Mouse (Mus musculus): ENCODE results near the gene Mif. TPM values are rescaled to one million over a fixed set of nuclear protein-coding genes. Genes with fewer than 3 reads are reported as not detected.
A peak's percentile ranks its signal among the peaks of the same experiment; 100 is the strongest.
"Not testable (repeated sequence)": the region's sequence is repeated elsewhere in the genome, so short reads cannot be mapped to it uniquely, and the experiment has no call there.

The Mif gene
- total RNA-seq, 2 experiments from 2014 or later: 674 to 738 TPM

- DNase-seq (ENCODE audit: low spot score in 2 of 2): no peak
These were observed 13.6 kb upstream of the Mif start for GRCm38 (mm10) chr10:75873543-75874170.

DNA sequence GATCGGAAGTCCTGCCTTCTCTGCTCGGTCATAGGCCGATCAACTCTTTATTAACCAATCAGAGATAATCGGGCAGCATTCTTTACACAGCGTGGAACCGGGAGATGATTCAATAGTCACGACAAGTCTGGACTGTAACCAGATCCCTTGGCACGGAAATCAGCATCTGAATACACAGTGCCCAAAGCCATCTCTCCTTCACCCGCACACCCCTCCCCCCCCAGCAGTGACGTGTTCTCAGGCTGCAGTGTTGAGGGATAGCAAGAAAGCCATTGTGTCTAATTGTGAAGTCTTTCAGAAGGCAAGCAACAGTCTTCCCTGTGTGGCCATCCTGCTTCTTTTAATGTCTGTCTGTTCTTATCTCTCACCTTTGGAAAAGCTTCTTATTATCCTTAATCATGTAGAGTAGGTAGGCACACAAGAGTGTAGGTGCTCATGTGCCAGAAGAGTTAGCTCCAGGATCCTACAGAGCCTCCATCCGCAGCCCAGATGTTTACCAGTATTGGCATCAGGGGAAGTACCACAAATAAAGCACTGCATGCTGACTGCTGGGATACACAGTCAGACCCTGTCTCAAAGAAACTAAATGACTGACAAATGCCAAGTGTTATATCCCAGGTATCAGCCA, 13.0 kb upstream of the Mif start:
- DNase-seq (ENCODE audit: low spot score in 2 of 2): peak; percentile 84 to 89

DNA sequence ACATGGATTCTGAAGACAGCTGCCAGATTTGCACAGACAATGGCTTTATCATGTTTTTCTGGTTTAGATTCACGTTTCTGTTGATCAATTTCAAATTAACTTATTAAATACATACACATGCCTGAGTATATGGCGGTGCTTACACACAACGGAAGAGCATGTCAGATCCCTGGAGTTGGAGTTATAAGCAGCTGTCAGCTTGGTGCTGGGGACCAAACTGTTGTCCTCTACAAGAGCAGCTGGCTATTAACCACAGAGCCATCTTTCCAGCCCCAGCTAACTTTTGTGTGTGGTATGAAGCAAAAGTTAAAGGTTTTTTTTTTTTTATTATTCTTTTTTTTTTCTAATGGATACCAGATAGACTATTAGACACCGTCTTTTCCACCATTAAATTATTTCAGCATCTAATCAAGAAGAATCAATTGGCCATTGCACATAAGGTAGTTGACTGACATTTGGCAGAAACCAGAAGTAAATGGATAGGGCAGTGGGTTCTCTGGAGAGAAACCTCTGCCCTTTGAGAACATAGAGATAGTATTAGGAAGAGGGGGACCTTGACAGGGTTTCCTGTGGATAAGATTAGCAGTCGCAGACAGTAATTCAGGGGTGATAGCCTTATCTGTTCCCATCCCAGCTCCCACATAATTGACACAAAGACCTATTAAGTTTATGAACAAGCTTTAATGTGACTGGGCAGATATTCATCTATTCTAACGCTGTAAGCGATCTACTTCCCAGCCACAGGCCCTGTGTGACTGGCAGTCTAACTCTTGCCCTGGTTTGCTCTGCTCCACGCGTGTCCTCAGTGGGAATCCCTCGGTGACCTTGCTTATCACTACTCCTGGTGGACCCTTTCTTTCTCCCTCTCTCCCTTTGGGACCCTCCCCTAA, 12.2 kb upstream of the Mif start:
- no peak for DNase-seq (ENCODE audit: low spot score in 2 of 2)

DNA sequence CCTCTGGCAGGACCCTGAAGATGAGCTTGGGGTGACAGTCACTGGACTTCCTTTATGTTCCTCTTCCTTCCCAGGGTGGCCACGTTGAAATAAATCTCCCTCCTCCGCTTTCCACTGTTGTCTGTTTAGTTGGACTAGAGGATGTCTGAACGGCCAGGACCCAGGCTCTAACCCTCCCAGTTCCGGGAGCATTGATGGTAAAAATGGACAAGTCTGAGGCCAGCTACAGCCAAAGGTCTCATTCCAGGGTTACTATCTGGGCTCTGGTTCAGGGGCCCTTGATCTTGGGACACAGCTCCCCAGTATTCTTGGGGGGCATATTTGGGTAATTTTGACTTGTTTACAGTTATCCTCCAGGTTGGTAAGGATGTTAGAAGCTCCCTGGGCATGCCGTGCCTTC, 1.5 kb upstream of the Mif start:
- DNase-seq (ENCODE audit: low spot score in 2 of 2): no peak

GRCm38 (mm10) chr10:75860746-75861145, 706 bp upstream of the Mif start:
- peak in 1 of 2 experiments; percentile 38 for DNase-seq (ENCODE audit: low spot score in 2 of 2)

DNA sequence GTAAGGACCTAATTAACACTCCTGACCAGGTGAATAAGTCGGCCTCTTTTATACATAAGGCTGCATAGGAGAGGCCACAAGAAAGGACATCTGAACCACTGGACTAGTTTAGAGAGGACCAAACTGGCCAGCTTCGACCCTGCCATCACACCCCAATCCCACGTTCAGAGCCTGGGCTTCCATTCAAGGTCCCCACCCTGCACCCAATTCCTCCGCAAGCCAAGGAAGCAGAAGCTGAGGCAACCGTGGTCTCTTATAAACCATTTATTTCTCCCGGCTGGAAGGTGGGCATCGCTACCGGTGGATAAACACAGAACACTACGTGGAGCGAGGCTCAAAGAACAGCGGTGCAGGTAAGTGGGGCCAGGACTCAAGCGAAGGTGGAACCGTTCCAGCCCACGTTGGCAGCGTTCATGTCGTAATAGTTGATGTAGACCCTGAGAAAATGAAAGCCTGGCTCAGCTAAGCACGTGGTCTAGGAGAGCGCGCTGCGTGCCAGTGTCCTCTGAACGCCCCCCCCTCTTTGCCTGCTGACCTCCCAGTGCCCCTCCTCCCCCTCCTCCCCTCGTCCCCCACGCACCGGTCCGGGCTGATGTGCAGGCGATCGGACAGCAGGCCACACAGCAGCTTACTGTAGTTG, 813 bp downstream of the Mif start:
- DNase-seq (ENCODE audit: low spot score in 2 of 2): peak; percentile 35 to 47

DNA sequence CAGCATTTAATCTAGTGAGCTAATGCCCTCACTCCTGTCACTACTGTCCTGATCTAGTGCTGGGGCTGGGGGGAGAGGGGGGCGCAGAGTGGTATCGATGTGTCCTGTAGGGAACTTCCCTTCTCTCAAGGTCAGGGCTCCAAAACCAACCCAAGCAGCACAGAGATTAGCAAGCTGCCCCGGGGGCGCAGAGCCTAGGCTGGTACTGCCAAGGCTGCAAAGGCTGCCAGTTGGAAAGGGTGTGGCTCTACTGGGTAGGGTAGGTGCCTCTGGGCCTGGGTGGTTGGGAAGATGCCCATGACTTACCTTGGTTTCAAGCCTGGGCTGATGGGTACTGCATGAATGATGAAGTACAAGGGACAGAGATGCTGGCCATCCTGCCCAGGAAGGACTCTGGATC, 2.4 kb downstream of the Mif start:
- DNase-seq (ENCODE audit: low spot score in 2 of 2): no peak

GRCm38 (mm10) chr10:75856976-75857375, 3.1 kb downstream of the Mif start:
- no peak for DNase-seq (ENCODE audit: low spot score in 2 of 2)

GRCm38 (mm10) chr10:75856155-75856907, 3.7 kb downstream of the Mif start:
- DNase-seq (ENCODE audit: low spot score in 2 of 2): no peak

DNA sequence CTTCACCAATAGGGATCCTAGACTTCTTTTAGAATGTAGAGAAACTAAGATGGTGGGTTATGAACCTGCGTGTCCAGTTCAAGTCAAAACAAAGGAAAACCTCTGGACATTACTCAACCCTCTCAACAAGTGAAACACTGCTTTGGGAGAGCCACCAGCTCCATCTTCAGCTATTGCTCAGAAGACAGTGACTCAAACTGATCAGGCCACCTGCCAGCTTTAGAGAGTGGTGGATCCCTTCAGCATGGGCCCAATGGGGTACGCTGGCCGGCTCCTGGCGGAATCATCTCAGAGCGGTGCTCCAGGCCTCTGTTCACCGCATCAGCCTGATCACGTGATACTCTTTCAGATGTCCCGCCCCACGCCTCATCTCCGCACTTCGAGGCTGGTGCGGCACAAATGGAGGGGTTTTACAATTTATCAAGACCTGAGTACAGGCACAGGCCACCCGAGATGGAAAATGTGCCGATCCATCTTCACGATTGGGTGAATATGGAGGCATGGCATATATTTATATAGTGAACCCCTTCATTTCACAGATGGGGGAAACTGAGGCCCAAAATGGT, 4.5 kb downstream of the Mif start:
- no peak for DNase-seq (ENCODE audit: low spot score in 2 of 2)

DNA sequence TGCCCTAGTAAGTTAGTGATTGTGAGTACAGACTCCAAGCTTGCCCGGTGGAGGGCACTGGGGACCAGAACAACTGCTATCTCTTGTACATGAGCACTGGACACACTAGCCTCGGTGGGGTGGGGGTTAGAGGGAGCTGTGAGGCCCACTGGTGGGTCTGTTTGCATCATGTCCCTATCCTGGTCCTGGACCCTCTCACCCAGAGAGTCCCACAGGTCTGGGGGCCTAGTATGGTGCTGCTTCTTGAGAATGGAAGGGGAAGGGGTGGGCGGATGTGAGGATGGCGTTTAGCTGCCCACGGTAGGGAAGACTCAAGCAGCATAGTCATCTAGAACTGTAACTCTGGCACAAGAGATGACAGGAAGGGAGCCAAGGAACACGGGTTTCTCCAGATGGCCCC, 5.2 kb downstream of the Mif start:
- no peak for DNase-seq (ENCODE audit: low spot score in 2 of 2)

DNA sequence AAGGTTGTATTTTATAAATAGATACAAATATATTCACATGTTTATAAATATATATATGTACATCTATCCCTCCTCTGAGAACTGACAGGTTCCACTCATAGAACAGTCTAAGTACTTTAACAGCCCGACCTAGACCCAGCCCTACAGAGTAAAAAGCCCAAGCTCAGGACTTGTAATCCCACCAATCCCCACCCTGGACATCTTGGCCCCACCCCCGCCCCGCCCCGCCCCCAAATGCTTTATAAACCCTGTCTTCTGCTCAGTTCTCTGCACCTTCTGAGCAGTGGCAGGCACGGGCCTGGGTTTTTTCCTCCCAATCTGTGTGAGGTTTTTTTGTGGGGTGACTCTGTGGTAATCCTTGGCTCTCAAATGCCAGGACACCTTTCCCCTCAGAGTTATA, 5.9 kb downstream of the Mif start:
- DNase-seq (ENCODE audit: low spot score in 2 of 2): no peak

- DNase-seq (ENCODE audit: low spot score in 2 of 2): peak; percentile 87 to 88
These were observed 6.6 kb downstream of the Mif start for GRCm38 (mm10) chr10:75853452-75853851.

GRCm38 (mm10) chr10:75852539-75853125, 7.4 kb downstream of the Mif start:
- DNase-seq (ENCODE audit: low spot score in 2 of 2): no peak

DNA sequence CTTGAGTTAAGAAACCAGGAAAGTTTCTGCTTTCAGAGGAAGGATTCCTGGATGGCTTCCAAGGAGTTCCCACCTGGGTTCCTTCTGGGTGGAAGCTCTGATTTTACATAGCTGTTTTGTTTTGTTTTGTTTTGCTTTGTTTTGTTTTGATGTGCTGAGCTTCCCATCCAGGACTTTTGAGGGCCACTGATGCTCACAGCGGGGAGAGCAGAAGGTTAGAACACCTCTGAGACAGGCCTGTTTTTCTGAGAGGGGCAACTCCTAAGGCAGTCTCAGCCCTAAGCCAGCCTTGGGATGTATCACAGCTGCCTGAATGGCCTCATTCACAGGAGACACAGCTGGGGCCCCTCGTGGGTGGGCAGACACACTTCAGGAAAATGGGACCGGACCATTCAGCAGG, 8.4 kb downstream of the Mif start:
- DNase-seq (ENCODE audit: low spot score in 2 of 2): no peak

- no peak for DNase-seq (ENCODE audit: low spot score in 2 of 2)
These were observed 9.0 kb downstream of the Mif start for GRCm38 (mm10) chr10:75851076-75851475.

GRCm38 (mm10) chr10:75848382-75848781, 11.7 kb downstream of the Mif start:
- DNase-seq (ENCODE audit: low spot score in 2 of 2): no peak

- DNase-seq (ENCODE audit: low spot score in 2 of 2): no peak
These were observed 14.6 kb downstream of the Mif start for GRCm38 (mm10) chr10:75845306-75845930.

GRCm38 (mm10) chr10:75844800-75845199, 15.2 kb downstream of the Mif start:
- DNase-seq (ENCODE audit: low spot score in 2 of 2): no peak

DNA sequence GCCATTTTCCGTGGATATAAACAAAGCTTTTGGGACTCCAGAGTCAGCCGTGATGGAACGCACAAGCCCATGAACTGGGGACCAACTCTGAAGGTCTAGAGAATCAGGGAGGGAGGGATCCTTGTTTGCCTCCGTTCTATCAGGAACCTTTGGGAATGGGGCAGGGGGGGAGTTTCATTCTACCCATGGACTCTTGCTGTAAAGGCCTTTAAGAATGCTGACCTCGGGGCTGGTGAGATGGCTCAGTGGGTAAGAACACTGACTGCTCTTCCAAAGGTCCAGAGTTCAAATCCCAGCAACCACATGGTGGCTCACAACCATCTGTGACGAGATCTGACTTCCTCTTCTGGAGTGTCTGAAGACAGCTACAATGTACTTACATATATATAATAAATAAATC, 16.1 kb downstream of the Mif start:
- not testable (repeated sequence) for DNase-seq (ENCODE audit: low spot score in 2 of 2)

All from layer of hippocampus, postnatal 10 days (tissue).